Mouse (Mus musculus): ENCODE measurements at regions not wholly inside any gene's neighbourhood (a gene's known extent, or its start where the extent isn't known, plus 50 kb on each side); places are given as distances from the start of the nearest gene placed in this dataset.
A peak's percentile ranks its signal among the peaks of the same experiment; 100 is the strongest.

- no peaks in the 10 kb centered on the region for H3K27me3 ChIP-seq
- H3K4me3 ChIP-seq, result no peak overlapping the region
- H3K36me3 ChIP-seq, result no peaks in the 10 kb centered on the region
- H3K4me2 ChIP-seq (replicated peaks), result no peak overlapping the region
- H3K9me3 ChIP-seq, result no peaks in the 10 kb centered on the region
- no peaks in the 10 kb centered on the region for H3K4me1 ChIP-seq
- 89% methylated on average over 9 of the region's 9 CpGs for WGBS
- H3K9ac ChIP-seq (replicated peaks), result no peak overlapping the region
- no peak overlapping the region for H3K27ac ChIP-seq (replicated peaks)
- ATAC-seq (replicated peaks), result no peak
Measured at GRCm38 (mm10) chr8:35968341-35968740, 202.8 kb downstream of the Gm19410 start.

- no peaks in the 10 kb centered on the region for H3K9me3 ChIP-seq
- 92% methylated on average over 7 of the region's 7 CpGs for WGBS
- H3K4me1 ChIP-seq, result no peaks in the 10 kb centered on the region
- no peak overlapping the region for H3K4me3 ChIP-seq
- no peak overlapping the region for H3K27ac ChIP-seq (replicated peaks)
- no peak for ATAC-seq (replicated peaks)
- no peaks in the 10 kb centered on the region for H3K27me3 ChIP-seq
- no peak overlapping the region for H3K9ac ChIP-seq (replicated peaks)
- H3K36me3 ChIP-seq, result no peaks in the 10 kb centered on the region
- no peak overlapping the region for H3K4me2 ChIP-seq (replicated peaks)
Measured at GRCm38 (mm10) chr8:35971082-35971481, 205.5 kb downstream of the Gm19410 start.

- no peak for ATAC-seq (replicated peaks)
- 53% methylated on average over 10 of the region's 10 CpGs for WGBS
Measured at GRCm38 (mm10) chr8:35974323-35975029, 208.9 kb downstream of the Gm19410 start.

GRCm38 (mm10) chr8:35979638-35980255 lies 214.2 kb downstream of the Gm19410 start:
- Histone ChIP-seq H3K4me3 (no peak overlapping the region), H3K27ac (replicated peaks) (peak overlapping the region; percentile 14; the same call in 1 of the 2 replicates), H3K27me3 (no peaks in the 10 kb centered on the region), H3K36me3 (no peaks in the 10 kb centered on the region), H3K9me3 (no peaks in the 10 kb centered on the region), H3K9ac (replicated peaks) (no peak overlapping the region), H3K4me2 (replicated peaks) (no peak overlapping the region), H3K4me1 (peaks cover 13% of the 10 kb centered on the region)
- WGBS, result 49% methylated on average over 9 of the region's 9 CpGs
- peak; percentile 83 for ATAC-seq (replicated peaks)

More at GRCm38 (mm10) chr8:35974323-35975029, 208.9 kb downstream of the Gm19410 start:
- H3K9ac ChIP-seq (replicated peaks), result no peak overlapping the region
- H3K4me3 ChIP-seq, result no peak overlapping the region
- no peak overlapping the region for H3K27ac ChIP-seq (replicated peaks)
- H3K4me2 ChIP-seq (replicated peaks), result no peak overlapping the region
- H3K4me1 ChIP-seq, result no peaks in the 10 kb centered on the region
- no peaks in the 10 kb centered on the region for H3K36me3 ChIP-seq
- no peaks in the 10 kb centered on the region for H3K27me3 ChIP-seq
- H3K9me3 ChIP-seq, result no peaks in the 10 kb centered on the region

GRCm38 (mm10) chr8:35983083-35983482 lies 217.5 kb downstream of the Gm19410 start:
- 45% methylated on average over 2 of the region's 2 CpGs for WGBS
- Histone ChIP-seq H3K4me2 (replicated peaks) (no peak overlapping the region), H3K9ac (replicated peaks) (no peak overlapping the region), H3K27ac (replicated peaks) (no peak overlapping the region), H3K36me3 (no peaks in the 10 kb centered on the region), H3K4me3 (no peak overlapping the region), H3K27me3 (no peaks in the 10 kb centered on the region), H3K4me1 (peaks cover 25% of the 10 kb centered on the region), H3K9me3 (no peaks in the 10 kb centered on the region)
- ATAC-seq (replicated peaks), result no peak

GRCm38 (mm10) chr8:35985152-35985689 lies 219.6 kb downstream of the Gm19410 start:
- H3K4me3 ChIP-seq, result no peak overlapping the region
- H3K4me1 ChIP-seq, result peaks cover 25% of the 10 kb centered on the region
- H3K9ac ChIP-seq (replicated peaks), result no peak overlapping the region
- H3K9me3 ChIP-seq, result no peaks in the 10 kb centered on the region
- WGBS, result 19% methylated on average over 5 of the region's 5 CpGs
- H3K27ac ChIP-seq (replicated peaks), result peak overlapping the region; percentile 71
- peak; percentile 57; the same call in 1 of the 2 replicates for ATAC-seq (replicated peaks)
- no peaks in the 10 kb centered on the region for H3K27me3 ChIP-seq
- no peaks in the 10 kb centered on the region for H3K36me3 ChIP-seq
- H3K4me2 ChIP-seq (replicated peaks), result no peak overlapping the region

GRCm38 (mm10) chr8:35987327-35987726 lies 221.7 kb downstream of the Gm19410 start:
- Histone ChIP-seq H3K4me2 (replicated peaks) (no peak overlapping the region), H3K9me3 (no peaks in the 10 kb centered on the region), H3K36me3 (no peaks in the 10 kb centered on the region), H3K4me3 (no peak overlapping the region), H3K4me1 (peaks cover 31% of the 10 kb centered on the region), H3K27ac (replicated peaks) (no peak overlapping the region), H3K27me3 (no peaks in the 10 kb centered on the region), H3K9ac (replicated peaks) (no peak overlapping the region)
- 72% methylated on average over 5 of the region's 5 CpGs for WGBS
- no peak for ATAC-seq (replicated peaks)

GRCm38 (mm10) chr8:35991013-35991412 lies 225.4 kb downstream of the Gm19410 start:
- WGBS, result 56% methylated on average over 5 of the region's 5 CpGs

GRCm38 (mm10) chr8:35991936-35992603 lies 226.5 kb downstream of the Gm19410 start:
- Histone ChIP-seq H3K9ac (replicated peaks) (no peak overlapping the region), H3K4me2 (replicated peaks) (no peak overlapping the region), H3K27ac (replicated peaks) (no peak overlapping the region), H3K27me3 (no peaks in the 10 kb centered on the region), H3K9me3 (no peaks in the 10 kb centered on the region), H3K36me3 (no peaks in the 10 kb centered on the region), H3K4me3 (no peak overlapping the region), H3K4me1 (peaks cover 5% of the 10 kb centered on the region)
- WGBS, result 87% methylated on average over 9 of the region's 9 CpGs
- no peak for ATAC-seq (replicated peaks)

More at GRCm38 (mm10) chr8:35991013-35991412, 225.4 kb downstream of the Gm19410 start:
- H3K27me3 ChIP-seq, result no peaks in the 10 kb centered on the region
- H3K4me2 ChIP-seq (replicated peaks), result no peak overlapping the region
- H3K9ac ChIP-seq (replicated peaks), result no peak overlapping the region
- peak; percentile 60; the same call in 1 of the 2 replicates for ATAC-seq (replicated peaks)
- no peaks in the 10 kb centered on the region for H3K36me3 ChIP-seq
- peak overlapping the region; percentile 35 for H3K27ac ChIP-seq (replicated peaks)
- H3K9me3 ChIP-seq, result no peaks in the 10 kb centered on the region
- H3K4me3 ChIP-seq, result no peak overlapping the region
- peaks cover 5% of the 10 kb centered on the region for H3K4me1 ChIP-seq

GRCm38 (mm10) chr8:35996330-35997077 lies 230.9 kb downstream of the Gm19410 start:
- no peak overlapping the region for H3K4me2 ChIP-seq (replicated peaks)
- no peak overlapping the region for H3K9ac ChIP-seq (replicated peaks)
- H3K4me3 ChIP-seq, result no peak overlapping the region
- H3K27me3 ChIP-seq, result no peaks in the 10 kb centered on the region
- ATAC-seq (replicated peaks), result no peak
- no peak overlapping the region for H3K27ac ChIP-seq (replicated peaks)
- H3K9me3 ChIP-seq, result no peaks in the 10 kb centered on the region
- H3K4me1 ChIP-seq, result no peaks in the 10 kb centered on the region
- no peaks in the 10 kb centered on the region for H3K36me3 ChIP-seq
- WGBS, result 74% methylated on average over 6 of the region's 6 CpGs

GRCm38 (mm10) chr8:35999584-35999983 lies 234.0 kb downstream of the Gm19410 start:
- H3K27ac ChIP-seq (replicated peaks), result no peak overlapping the region
- no peak overlapping the region for H3K9ac ChIP-seq (replicated peaks)
- H3K9me3 ChIP-seq, result no peaks in the 10 kb centered on the region
- no peaks in the 10 kb centered on the region for H3K27me3 ChIP-seq
- no peak for ATAC-seq (replicated peaks)
- H3K4me2 ChIP-seq (replicated peaks), result no peak overlapping the region
- H3K4me1 ChIP-seq, result no peaks in the 10 kb centered on the region
- H3K36me3 ChIP-seq, result no peaks in the 10 kb centered on the region
- no peak overlapping the region for H3K4me3 ChIP-seq
- WGBS, result 69% methylated on average over 9 of the region's 9 CpGs
